Mouse (Mus musculus): ENCODE results near the gene Tspan3. TPM values are rescaled to one million over a fixed set of nuclear protein-coding genes. Genes with fewer than 3 reads are reported as not detected.

The Tspan3 gene
- total RNA-seq, 2 experiments from 2014 or later, result 28.0 to 66.0 TPM

DNA sequence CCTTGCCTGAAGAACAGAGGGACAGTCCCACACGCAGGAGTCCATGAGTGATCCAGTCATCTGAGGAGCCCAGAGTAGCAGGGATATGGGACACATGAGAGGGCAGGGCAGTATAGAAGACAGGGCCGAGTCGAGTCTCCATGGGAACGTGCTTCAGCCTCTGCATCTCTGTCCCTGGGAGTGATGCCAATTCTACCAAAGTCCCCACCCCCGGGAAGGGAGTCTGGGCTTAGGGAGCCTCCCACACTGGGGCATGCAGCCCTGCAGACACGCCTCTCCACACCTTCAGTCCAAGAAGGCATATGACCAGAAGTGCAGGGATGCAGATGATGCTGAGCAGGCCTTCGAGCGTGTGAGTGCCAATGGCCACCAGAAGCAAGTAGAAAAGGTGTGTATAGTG is 42.3 kb downstream of the Tspan3 start:
- no peak for ATAC-seq (replicated peaks; ENCODE audit: poor library complexity, severe bottlenecking)

GRCm38 (mm10) chr9:56121097-56121496 is 44.2 kb downstream of the Tspan3 start:
- ATAC-seq (replicated peaks; ENCODE audit: poor library complexity, severe bottlenecking), result 0 out of 2 replicates have a peak, but pooled peaks have one; percentile 13

- ATAC-seq (replicated peaks; ENCODE audit: poor library complexity, severe bottlenecking), result no peak
These were observed 45.6 kb downstream of the Tspan3 start for GRCm38 (mm10) chr9:56119651-56120050.

DNA sequence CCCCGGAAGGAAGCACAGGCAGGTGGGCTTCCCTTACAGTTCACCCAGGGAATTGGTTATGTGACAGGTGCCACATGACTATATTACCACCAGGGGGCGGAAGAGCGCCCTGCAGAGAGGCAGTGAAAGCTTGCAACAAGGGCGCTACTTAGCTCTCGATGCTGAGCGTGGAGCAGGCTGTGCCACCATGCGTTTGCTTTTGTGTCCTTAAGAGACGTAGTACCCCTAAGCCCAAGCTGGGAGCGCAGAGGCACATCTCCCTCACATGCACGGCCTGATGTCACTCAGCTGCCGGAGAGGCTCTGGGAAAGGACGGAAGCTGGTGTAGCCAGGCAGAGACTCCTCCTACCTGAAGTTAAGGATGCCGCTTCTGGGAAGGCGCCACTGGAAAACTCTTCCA is 46.7 kb downstream of the Tspan3 start:
- peak; percentile 78 for ATAC-seq (replicated peaks; ENCODE audit: poor library complexity, severe bottlenecking)

DNA sequence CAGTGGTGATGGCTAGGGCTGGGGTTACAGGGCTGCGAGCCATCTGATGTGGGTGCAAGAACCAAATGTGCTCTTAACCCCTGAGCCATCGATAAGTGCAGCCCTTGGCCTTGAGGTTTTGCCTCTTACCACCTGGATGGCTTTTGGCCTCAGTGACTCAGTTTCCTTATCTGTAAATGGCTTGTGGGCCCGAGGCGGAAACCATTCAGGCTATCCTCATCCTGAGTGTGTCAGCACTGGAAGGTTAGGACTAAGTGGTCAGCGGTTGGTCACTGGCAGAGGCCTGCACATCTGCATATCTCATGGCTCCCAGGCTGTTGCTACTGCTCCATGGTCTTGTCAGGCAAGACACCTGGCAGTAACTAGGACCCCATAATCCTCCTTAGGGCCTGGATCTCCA is 47.2 kb downstream of the Tspan3 start:
- no peak for ATAC-seq (replicated peaks; ENCODE audit: poor library complexity, severe bottlenecking)

- peak; percentile 75 for ATAC-seq (replicated peaks; ENCODE audit: poor library complexity, severe bottlenecking)
These were observed 57.1 kb downstream of the Tspan3 start for GRCm38 (mm10) chr9:56108174-56108573.

- ATAC-seq (replicated peaks; ENCODE audit: poor library complexity, severe bottlenecking), result no peak
These were observed 57.8 kb downstream of the Tspan3 start for GRCm38 (mm10) chr9:56107527-56107926.

DNA sequence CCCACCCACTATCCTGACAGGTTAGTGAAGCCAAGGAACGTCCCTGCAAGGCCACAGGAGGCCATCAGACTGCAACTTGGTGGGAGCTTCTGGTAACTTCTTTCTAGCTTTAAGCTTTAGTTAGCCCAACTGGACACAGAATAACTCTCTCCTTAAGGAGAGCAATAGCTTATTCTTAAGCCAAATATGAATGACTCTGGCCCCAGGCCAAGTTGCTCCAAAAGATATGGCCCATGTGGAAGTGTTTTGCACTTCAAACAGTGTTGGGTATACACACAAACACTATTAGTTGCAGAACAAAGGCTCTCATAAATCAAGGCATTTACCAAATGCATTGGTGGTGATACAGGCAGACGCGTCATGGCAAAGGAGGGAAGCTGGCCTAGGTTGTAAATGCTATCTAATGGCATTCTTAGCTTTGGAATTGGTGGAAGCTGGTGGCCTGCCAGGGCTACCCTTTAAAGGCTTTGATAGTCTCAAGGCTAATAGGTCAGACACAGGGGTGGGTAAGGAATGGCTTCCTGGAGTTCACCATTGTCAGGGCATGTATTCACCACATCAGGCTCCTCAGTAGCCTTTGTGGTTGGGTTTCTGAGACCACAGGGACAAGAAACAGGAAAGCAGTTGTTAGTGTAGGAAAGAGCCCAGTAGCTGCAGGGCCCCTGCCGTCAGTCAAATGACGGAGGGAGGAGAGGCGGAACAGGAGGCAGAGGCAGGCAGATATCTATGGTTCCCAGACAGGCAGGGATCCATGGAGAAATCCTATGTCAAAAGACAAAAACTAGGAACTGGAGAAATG is 58.8 kb downstream of the Tspan3 start:
- peak; percentile 50 for ATAC-seq (replicated peaks; ENCODE audit: poor library complexity, severe bottlenecking)

DNA sequence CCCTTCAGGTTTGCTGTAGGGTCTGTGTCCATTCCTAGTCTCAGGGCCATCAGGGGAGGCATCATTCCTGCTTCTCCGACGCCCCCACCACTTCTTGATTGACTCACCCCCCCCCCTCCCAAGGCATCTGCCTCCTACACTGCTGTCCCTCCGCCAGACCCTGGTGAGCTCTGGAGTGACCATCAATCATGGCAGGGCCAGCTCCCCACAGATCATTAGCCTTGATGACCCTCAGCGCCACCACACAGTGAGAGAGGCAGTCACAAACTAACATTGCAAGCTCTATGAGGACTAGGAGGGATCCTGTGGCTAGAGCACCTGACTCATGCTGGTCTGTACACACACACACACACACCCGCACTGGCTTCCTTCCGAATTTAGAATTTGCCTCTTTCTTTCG is 60.4 kb downstream of the Tspan3 start:
- ATAC-seq (replicated peaks; ENCODE audit: poor library complexity, severe bottlenecking), result peak; percentile 21

GRCm38 (mm10) chr9:56101022-56101421 is 64.3 kb downstream of the Tspan3 start:
- ATAC-seq (replicated peaks; ENCODE audit: poor library complexity, severe bottlenecking), result no peak

GRCm38 (mm10) chr9:56100041-56100522 is 65.2 kb downstream of the Tspan3 start:
- ATAC-seq (replicated peaks; ENCODE audit: poor library complexity, severe bottlenecking), result peak; percentile 54

DNA sequence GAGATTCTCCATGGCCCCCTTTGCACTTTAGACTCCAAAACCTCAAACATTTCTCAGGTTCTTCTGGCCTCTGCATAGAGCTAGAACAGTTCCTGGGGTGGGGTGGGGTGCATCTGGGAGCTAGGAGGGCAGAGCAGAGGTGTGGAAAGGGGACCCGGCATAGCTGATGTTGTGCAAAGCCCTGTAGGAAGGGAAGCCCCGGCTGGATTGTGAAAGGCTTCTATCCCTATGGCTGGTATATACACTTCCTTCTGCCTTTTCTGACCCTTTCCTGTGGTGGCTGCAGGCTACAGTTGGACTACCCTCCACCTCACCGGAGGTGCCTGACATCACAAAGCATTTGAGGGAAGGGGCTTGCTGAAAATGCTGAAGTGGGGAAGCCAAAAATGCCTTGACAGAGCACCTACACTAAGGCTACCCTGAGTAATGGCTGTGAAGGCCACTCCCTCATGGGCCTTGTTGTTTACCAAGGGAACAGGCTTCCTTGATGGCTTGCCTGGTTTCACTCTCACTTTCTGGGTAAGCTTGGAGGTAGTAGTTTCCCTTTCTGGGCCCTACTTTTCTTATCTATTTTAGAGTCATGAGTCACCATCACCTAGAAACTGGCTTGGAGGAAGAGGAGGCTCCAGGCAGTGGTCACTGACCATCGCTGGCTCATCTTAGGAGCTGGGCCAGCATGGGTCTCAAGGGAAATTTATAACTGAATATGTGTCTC is 67.5 kb downstream of the Tspan3 start:
- ATAC-seq (replicated peaks; ENCODE audit: poor library complexity, severe bottlenecking), result peak; percentile 80

GRCm38 (mm10) chr9:56092102-56092501 is 73.2 kb downstream of the Tspan3 start:
- ATAC-seq (replicated peaks; ENCODE audit: poor library complexity, severe bottlenecking), result no peak

- no peak for ATAC-seq (replicated peaks; ENCODE audit: poor library complexity, severe bottlenecking)
These were observed 74.6 kb downstream of the Tspan3 start for GRCm38 (mm10) chr9:56090546-56091225.

DNA sequence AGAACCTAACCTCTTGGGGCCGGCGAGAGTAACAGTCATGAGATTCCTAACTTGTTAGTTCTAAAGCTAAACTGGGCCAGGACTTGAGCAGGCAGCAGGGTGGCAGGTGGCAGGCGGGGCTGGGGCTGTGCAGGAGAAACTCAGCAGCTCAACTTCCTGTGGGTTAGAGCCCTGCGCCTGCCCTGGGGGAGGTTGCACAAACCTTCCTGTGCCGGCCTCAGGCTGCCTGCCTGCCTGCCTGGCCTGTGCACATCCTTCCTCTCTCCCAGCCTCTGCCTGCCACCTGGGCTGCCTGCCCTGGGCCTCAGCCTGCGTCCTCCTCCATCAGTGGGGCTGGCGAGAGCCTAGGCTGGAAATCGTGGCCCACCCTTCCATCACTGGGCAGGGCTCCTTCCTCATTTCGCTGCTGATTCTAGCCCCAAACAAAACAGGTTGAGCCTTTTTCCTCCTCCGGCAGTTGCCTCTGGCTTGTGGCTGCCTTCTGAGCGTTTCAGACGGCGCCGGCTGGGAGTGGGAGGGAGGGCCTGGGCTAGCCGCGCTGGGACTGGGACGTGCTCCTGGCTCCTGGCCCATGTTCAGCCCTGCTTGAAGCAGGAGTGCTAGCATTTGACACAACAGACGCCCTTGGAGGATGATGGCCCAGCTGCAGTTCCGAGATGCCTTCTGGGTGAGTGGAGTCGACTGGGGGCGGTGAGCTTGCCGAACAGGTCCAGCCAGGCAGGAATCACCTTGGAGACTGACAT is 75.3 kb downstream of the Tspan3 start, which contains the start of gene Pstpip1:
Pstpip1 (plus strand) TSS at position 185 of the 743 bp plus-strand sequence.
- peak; percentile 87 for ATAC-seq (replicated peaks; ENCODE audit: poor library complexity, severe bottlenecking)

DNA sequence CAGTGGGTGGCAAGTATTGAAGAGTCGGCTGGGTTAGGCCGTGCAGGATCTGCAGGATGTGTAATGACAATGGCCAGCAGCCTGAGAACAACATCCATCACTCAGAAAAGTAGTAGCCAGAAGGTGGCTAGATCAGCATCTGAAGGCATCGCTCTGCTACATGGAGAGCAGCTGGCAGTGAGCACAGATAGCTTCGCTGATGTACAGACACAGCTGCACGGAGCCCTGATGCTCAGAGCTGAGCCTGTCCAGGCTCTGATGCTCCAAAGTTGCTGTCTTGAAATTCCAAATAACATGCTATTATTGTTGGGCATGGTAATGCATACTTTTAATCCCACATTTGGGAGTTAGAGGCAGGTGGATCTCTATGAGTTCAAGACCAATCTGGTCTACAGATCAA is 78.8 kb downstream of the Tspan3 start:
- ATAC-seq (replicated peaks; ENCODE audit: poor library complexity, severe bottlenecking), result no peak

Measured in granulocyte monocyte progenitor cell, adult 5-6 weeks (primary cell).